Mouse (Mus musculus): ENCODE measurements at regions not wholly inside any gene's neighbourhood (a gene's known extent, or its start where the extent isn't known, plus 50 kb on each side); places are given as distances from the start of the nearest gene placed in this dataset.

DNA sequence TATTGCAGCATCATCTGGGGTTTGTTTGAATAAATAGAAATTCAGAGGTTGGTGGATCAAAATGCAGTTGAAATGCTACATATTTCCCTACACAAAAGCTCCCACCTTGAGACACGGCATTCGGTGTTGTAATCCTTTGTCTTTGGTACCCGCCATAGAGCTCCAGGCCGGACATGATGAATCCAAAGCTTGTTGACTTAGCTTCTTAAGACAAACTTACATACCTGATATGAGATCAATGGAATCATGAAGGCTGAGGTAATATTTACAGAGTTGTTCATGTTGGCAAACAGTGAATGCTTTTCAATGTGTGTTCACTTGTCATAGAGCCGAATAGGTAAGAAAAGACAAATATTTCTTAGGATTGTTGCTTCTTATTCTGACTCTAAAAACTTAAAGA lies 51.2 kb upstream of the Pthlh start:
- no peak for DNase-seq

All from gastrocnemius, postnatal 25 days (tissue).